Mouse (Mus musculus): ENCODE data around the gene Impdh1.

DNA sequence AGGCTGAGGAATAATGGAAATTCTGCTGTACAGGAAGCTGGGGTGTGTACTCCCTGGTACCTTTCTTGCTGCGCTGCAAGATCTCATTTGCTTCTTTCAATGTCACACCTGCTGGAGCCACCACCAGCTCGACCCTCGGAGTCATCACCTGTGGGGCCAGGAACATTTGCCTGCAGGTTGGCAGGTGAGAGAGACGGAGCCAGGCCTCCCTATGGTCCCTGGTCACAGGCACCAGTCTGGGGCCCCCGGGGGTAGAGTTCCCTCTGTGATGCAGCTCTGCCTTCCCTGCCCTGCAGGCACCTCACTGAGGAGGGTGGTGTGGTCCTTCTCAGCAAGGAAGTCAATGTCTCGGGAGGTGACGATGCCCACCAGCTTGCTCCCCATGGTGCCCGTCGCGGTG, 10.2 kb downstream of the Impdh1 start:
- TF ChIP-seq GATA1 (IDR thresholded peaks at IDR 0.05; ENCODE audit: low read length) (no peak), TAL1 (IDR thresholded peaks at IDR 0.05; ENCODE audit: low read length) (no peak)
